Mouse (Mus musculus) left cerebral cortex, postnatal 25 days (tissue): Measurements from ENCODE around the gene Alox5ap. TPM values are rescaled to one million over a fixed set of nuclear protein-coding genes. Genes with fewer than 3 reads are reported as not detected.

ENCODE experiments used
- DNase-seq, 2 experiments: peaks; one replicate each; pipeline ENCODE4 v3.0.0; 2022; ENCODE audit warnings: low spot score in 2 of 2, mixed read lengths in 1 of 2
- intact Hi-C: fragments of 180-260 bp; cut with DNase I; formaldehyde crosslinking; loops from one replicate; pipeline ENCODE4 v1.15.1; 2025
- total RNA-seq, 2 experiments: library from RNA; stranded (reverse); gene quantifications; 2 replicates each; pipeline ENCODE4 v1.2.3; 2021

Gene Alox5ap
- 10 to 100 TPM in 1 of 2 experiments, 1 to 10 TPM in 1; 6.5 to 13.3 TPM for total RNA-seq

- DNase-seq: no peak
- intact Hi-C loops: no loop called here
Observed at GRCm38 (mm10) chr5:149264405-149264804, at the start of gene Alox5ap. Gene Alox5ap, plus strand, starts transcription at chr5:149264767.

GRCm38 (mm10) chr5:149215540-149215939, 49.0 kb upstream of the Alox5ap start:
- intact Hi-C loops: no loop called here
- DNase-seq: no peak

GRCm38 (mm10) chr5:149217524-149218357, 46.8 kb upstream of the Alox5ap start:
- intact Hi-C loops: no loop called here
- no peak for DNase-seq

GRCm38 (mm10) chr5:149219493-149219892, 45.1 kb upstream of the Alox5ap start:
- intact Hi-C loops: no loop called here
- DNase-seq: no peak

GRCm38 (mm10) chr5:149221355-149221754, 43.2 kb upstream of the Alox5ap start:
- DNase-seq: no peak

GRCm38 (mm10) chr5:149224666-149225065, 39.9 kb upstream of the Alox5ap start:
- no peak for DNase-seq
- intact Hi-C loops: loop anchor here (5.0 kb wide), 1 partner anchor 172 kb away; no protein-coding TSS in a partner anchor

More at GRCm38 (mm10) chr5:149221355-149221754, 43.2 kb upstream of the Alox5ap start:
- intact Hi-C loops: no loop called here

- peak; percentile 98 to 99 for DNase-seq
- intact Hi-C loops: loop anchor here (1.0 to 5.0 kb wide), 3 partner anchors 45 to 223 kb away; partner anchors contain the start of genes Hmgb1 and Uspl1
Observed at GRCm38 (mm10) chr5:149228700-149229618, 35.6 kb upstream of the Alox5ap start.

GRCm38 (mm10) chr5:149229619-149230339, 34.8 kb upstream of the Alox5ap start:
- no peak for DNase-seq
- intact Hi-C loops: loop anchor here (1.0 to 5.0 kb wide), 3 partner anchors 45 to 223 kb away; partner anchors contain the start of genes Hmgb1 and Uspl1

GRCm38 (mm10) chr5:149235002-149235401, 29.6 kb upstream of the Alox5ap start:
- intact Hi-C loops: no loop called here
- no peak for DNase-seq

- intact Hi-C loops: no loop called here
- no peak for DNase-seq
Observed at GRCm38 (mm10) chr5:149237221-149237950, 27.2 kb upstream of the Alox5ap start.

GRCm38 (mm10) chr5:149242467-149242866, 22.1 kb upstream of the Alox5ap start:
- intact Hi-C loops: no loop called here
- no peak for DNase-seq

- intact Hi-C loops: no loop called here
- no peak for DNase-seq
Observed at GRCm38 (mm10) chr5:149243053-149243452, 21.5 kb upstream of the Alox5ap start.

GRCm38 (mm10) chr5:149245391-149245964, 19.1 kb upstream of the Alox5ap start:
- intact Hi-C loops: no loop called here
- DNase-seq: no peak

GRCm38 (mm10) chr5:149245965-149246470, 18.5 kb upstream of the Alox5ap start:
- peak in 1 of 2 experiments; percentile 43 for DNase-seq
- intact Hi-C loops: no loop called here

GRCm38 (mm10) chr5:149247047-149247904, 17.3 kb upstream of the Alox5ap start:
- intact Hi-C loops: no loop called here
- no peak for DNase-seq

- intact Hi-C loops: no loop called here
Observed at GRCm38 (mm10) chr5:149252303-149252702, 12.3 kb upstream of the Alox5ap start.

GRCm38 (mm10) chr5:149253491-149253890, 11.1 kb upstream of the Alox5ap start:
- no peak for DNase-seq
- intact Hi-C loops: no loop called here

More at GRCm38 (mm10) chr5:149252303-149252702, 12.3 kb upstream of the Alox5ap start:
- DNase-seq: no peak
